Mouse (Mus musculus) intestine, embryonic 16.5 days (tissue): Measurements from ENCODE around the gene Cyp4f18. TPM values are rescaled to one million over a fixed set of nuclear protein-coding genes. Genes with fewer than 3 reads are reported as not detected.

Source experiments
- ATAC-seq: fragments of 200-750 bp; cut with Nextera tagmentation; 2 replicates; pipeline ENCODE4 v1.8.0; 2017; ENCODE audit warnings: moderate TSS enrichment, moderate library complexity
- H3K27ac ChIP-seq: fragments of 300-500 bp; sonication (generic); 2 replicates; pipeline ENCODE4 v1.5.1; 2014; ENCODE audit warnings: mild to moderate bottlenecking, low read length
- H3K27me3 ChIP-seq: fragments of 300-500 bp; sonication (generic); replicated peaks from 2 replicates; pipeline ENCODE4 v1.6.1; 2014; ENCODE audit warnings: low read length, control low read depth, mixed read lengths; ENCODE audit not compliant: control insufficient read depth, insufficient read depth
- H3K36me3 ChIP-seq: fragments of 300-500 bp; sonication (generic); 2 replicates; pipeline ENCODE4 v1.6.1; 2014; ENCODE audit warnings: low read length, control low read depth; ENCODE audit not compliant: control insufficient read depth, insufficient read depth
- H3K4me1 ChIP-seq: fragments of 300-500 bp; sonication (generic); 2 replicates; pipeline ENCODE4 v1.6.1; 2014; ENCODE audit warnings: low read length, control low read depth, mixed read lengths; ENCODE audit not compliant: control insufficient read depth, insufficient read depth
- H3K4me2 ChIP-seq: fragments of 300-500 bp; sonication (generic); 2 replicates; pipeline ENCODE4 v1.6.1; 2014; ENCODE audit warnings: low read depth, low read length, control low read depth
- H3K4me3 ChIP-seq: fragments of 300-500 bp; sonication (generic); 2 replicates; pipeline ENCODE4 v1.5.1; 2014; ENCODE audit warnings: mild to moderate bottlenecking, low read length
- H3K9ac ChIP-seq: fragments of 300-500 bp; sonication (generic); 2 replicates; pipeline ENCODE4 v1.6.1; 2014; ENCODE audit warnings: low read depth, low read length
- H3K9me3 ChIP-seq: fragments of 300-500 bp; sonication (generic); 2 replicates; pipeline ENCODE4 v1.6.1; 2016; ENCODE audit warnings: low read length, control low read depth; ENCODE audit not compliant: control insufficient read depth
- WGBS: fragments of 180-500 bp; shearing (Covaris S2); extraction: QIAGEN DNeasy Blood & Tissue Kit; methylation state at CpG from one replicate; pipeline ENCODE4 v1.1.7; 2014; 5-methylcytosine and 5-hydroxymethylcytosine counted together
- polyA plus RNA-seq: library from polyadenylated mRNA; unstranded; fragments of >200 nt; fragmentation: Nextera tagmentation; extraction: Ambion mirVana; gene quantifications from 2 replicates; pipeline ENCODE4 v1.2.1, GENCODE M21; 2015

Cyp4f18 gene
- polyA plus RNA-seq, 1 experiment from 2014 or later = 3.8 TPM

DNA sequence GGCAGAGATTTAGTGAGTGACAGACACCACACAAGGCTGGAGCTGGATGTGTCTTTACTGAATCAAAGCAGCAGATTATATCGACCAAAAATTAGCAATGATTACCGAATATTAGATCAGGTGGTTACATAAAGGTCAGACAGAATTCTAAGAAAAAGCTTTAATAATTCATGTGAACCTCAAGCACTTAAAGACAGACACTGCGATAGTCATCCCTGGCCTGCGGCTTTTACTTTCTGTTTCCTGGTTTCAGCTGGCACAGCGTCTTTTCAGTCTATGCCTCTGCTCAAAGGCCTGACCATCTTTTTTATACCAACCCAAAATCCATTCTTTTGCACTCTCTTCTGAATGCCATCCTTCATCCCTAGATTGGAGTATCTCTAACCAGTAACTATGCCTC, 60.8 kb downstream of the Cyp4f18 start:
- Histone ChIP-seq H3K9me3 (no peaks in the 10 kb centered on the region), H3K27ac (no peak overlapping the region), H3K4me3 (no peak overlapping the region), H3K4me1 (peaks cover 12% of the 10 kb centered on the region; the same call in 1 of the 2 replicates), H3K4me2 (no peak overlapping the region), H3K27me3 (no peaks in the 10 kb centered on the region), H3K36me3 (no peaks in the 10 kb centered on the region), H3K9ac (no peak overlapping the region)
- ATAC-seq = no peak
- 86% methylated on average over 5 of the region's 5 CpGs for WGBS

DNA sequence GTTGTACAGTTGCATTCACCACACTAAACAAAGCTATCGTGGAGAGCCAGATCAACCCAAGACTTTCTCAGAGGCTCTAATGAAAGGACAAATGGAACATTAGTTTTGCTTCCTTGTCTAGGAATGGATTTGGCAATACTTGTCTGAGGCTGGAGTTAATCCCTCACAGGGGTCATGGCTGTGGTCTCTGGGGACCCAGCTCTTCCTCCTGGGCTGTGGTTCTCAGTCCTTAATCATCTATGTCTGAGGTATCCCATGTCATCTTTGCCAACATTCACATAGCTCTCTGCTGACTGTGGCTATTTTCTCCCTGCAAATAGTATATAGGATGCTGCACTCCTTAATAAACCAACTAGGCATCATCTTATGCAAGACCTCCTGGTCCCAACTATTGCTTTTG, 67.7 kb downstream of the Cyp4f18 start:
- H3K4me1 ChIP-seq = no peaks in the 10 kb centered on the region
- H3K36me3 ChIP-seq = no peaks in the 10 kb centered on the region
- 87% methylated on average over 1 of the region's 1 CpGs for WGBS
- no peaks in the 10 kb centered on the region for H3K9me3 ChIP-seq
- no peaks in the 10 kb centered on the region for H3K27me3 ChIP-seq
- ATAC-seq = no peak
- H3K4me3 ChIP-seq = no peak overlapping the region
- H3K9ac ChIP-seq = no peak overlapping the region
- H3K4me2 ChIP-seq = no peak overlapping the region
- no peak overlapping the region for H3K27ac ChIP-seq

GRCm38 (mm10) chr8:71940293-71941208, 68.9 kb downstream of the Cyp4f18 start:
- Histone ChIP-seq H3K4me3 (no peak overlapping the region), H3K4me2 (no peak overlapping the region), H3K9me3 (no peaks in the 10 kb centered on the region), H3K27me3 (no peaks in the 10 kb centered on the region), H3K27ac (no peak overlapping the region), H3K36me3 (no peaks in the 10 kb centered on the region), H3K4me1 (no peaks in the 10 kb centered on the region), H3K9ac (no peak overlapping the region)
- ATAC-seq = no peak
- WGBS = 71% methylated on average over 2 of the region's 2 CpGs

Other genes with a start within 250 kb of the Cyp4f18 start
- 4.6 and 5.1 TPM in 2 replicates for gene Zfp709, start 127.6 kb downstream of the Cyp4f18 start, polyA plus RNA-seq
- gene Zfp882, start 101.0 kb downstream of the Cyp4f18 start, polyA plus RNA-seq = 3.0 and 3.8 TPM in 2 replicates
- gene Zfp617, start 101.0 kb downstream of the Cyp4f18 start, polyA plus RNA-seq = 18.5 and 21.6 TPM in 2 replicates
- 24.9 and 25.0 TPM in 2 replicates for gene Zfp961, start 58.6 kb downstream of the Cyp4f18 start, polyA plus RNA-seq
- gene Olfr372, start 31.6 kb upstream of the Cyp4f18 start, polyA plus RNA-seq = not detected in 2 replicates
- gene Olfr373, start 73.6 kb upstream of the Cyp4f18 start, polyA plus RNA-seq = 0.11 and 0.16 TPM in 2 replicates
- 0.13 TPM in 1 of 2 replicates, not detected in the other for gene Olfr374, start 97.4 kb upstream of the Cyp4f18 start, polyA plus RNA-seq
- gene Tpm4, start 125.3 kb upstream of the Cyp4f18 start, polyA plus RNA-seq = 510 and 538 TPM in 2 replicates
- gene Rab8a, start 151.6 kb upstream of the Cyp4f18 start, polyA plus RNA-seq = 177 and 178 TPM in 2 replicates
- gene Hsh2d, start 180.0 kb upstream of the Cyp4f18 start, polyA plus RNA-seq = 2.5 and 2.7 TPM in 2 replicates
- gene Cib3, start 203.2 kb upstream of the Cyp4f18 start, polyA plus RNA-seq = not detected in 2 replicates
- not detected in 2 replicates for gene Gm11034, start 204.0 kb upstream of the Cyp4f18 start, polyA plus RNA-seq
- gene Fam32a, start 210.1 kb upstream of the Cyp4f18 start, polyA plus RNA-seq = 71.7 and 76.3 TPM in 2 replicates
- gene Ap1m1, start 230.4 kb upstream of the Cyp4f18 start, polyA plus RNA-seq = 105 and 106 TPM in 2 replicates